Mouse (Mus musculus): ENCODE data around the gene Apobec4. TPM values are rescaled to one million over a fixed set of nuclear protein-coding genes. Genes with fewer than 3 reads are reported as not detected.

The Apobec4 gene
- polyA plus RNA-seq, 1 experiment = not detected

DNA sequence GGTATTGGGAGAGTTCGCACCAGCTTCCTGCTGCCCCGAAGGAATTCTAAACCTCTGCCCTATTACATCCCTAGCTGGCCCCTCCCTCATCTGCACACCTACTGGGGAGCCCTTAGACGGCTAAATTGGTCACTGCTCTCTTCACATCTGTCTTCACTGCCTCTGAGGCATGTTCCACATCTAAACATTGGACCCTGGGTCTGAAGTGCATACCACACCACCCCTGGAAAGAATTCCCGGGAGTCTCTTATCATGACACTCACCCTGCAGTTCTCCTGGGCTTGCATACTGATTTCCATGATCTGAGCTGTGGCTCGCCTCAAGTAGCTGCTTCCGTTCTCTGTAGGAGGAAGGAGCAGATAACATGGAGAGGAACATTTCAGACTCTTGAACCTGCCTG, 40.5 kb downstream of the Apobec4 start:
- Histone ChIP-seq H3ac (ENCODE audit: control insufficient read depth, insufficient read length, low read depth) (no peak overlapping the region), H3K79me2 (ENCODE audit: control insufficient read depth, insufficient read depth) (no peaks in the 10 kb centered on the region), H3K79me3 (ENCODE audit: low read depth) (no peaks in the 10 kb centered on the region), H3K27me3 (ENCODE audit: control insufficient read depth, insufficient read depth, insufficient read length) (no peaks in the 10 kb centered on the region), H3K4me3 (ENCODE audit: insufficient read depth, poor library complexity, severe bottlenecking) (no peak overlapping the region), H3K36me3 (ENCODE audit: control insufficient read depth, insufficient read depth) (no peaks in the 10 kb centered on the region)
- TF ChIP-seq MAX (IDR thresholded peaks at IDR 0.05) (no peak), FOSL1 (IDR thresholded peaks at IDR 0.05; ENCODE audit: insufficient read depth, low read length, poor library complexity, severe bottlenecking) (no peak), CEBPB (IDR thresholded peaks at IDR 0.05; ENCODE audit: low read depth) (no peak)

DNA sequence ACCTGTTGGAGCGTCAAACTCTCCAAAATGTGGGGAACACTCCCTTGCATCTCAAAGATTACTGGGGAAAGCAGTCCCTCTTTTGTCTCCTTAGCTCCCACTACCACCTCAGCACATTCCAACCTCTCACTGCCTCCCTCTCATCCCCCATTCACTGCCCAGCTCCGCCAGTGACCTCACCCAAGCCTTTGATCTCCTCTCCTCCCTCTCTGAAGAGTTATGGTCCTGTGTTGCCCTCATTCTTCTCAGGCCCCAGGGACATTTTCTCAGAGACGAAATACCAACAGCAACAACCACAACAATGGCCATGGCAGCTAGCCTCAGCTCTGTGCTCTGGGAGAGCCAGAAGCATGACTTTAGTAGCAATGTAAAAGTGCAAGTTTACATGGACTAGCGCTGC, 40.9 kb downstream of the Apobec4 start:
- H3K4me3 ChIP-seq (ENCODE audit: insufficient read depth, poor library complexity, severe bottlenecking) = no peak overlapping the region
- H3K79me2 ChIP-seq (ENCODE audit: control insufficient read depth, insufficient read depth) = no peaks in the 10 kb centered on the region
- H3K27me3 ChIP-seq (ENCODE audit: control insufficient read depth, insufficient read depth, insufficient read length) = no peaks in the 10 kb centered on the region
- no peaks in the 10 kb centered on the region for H3K36me3 ChIP-seq (ENCODE audit: control insufficient read depth, insufficient read depth)
- H3ac ChIP-seq (ENCODE audit: control insufficient read depth, insufficient read length, low read depth) = no peak overlapping the region
- TF ChIP-seq USF1 (IDR thresholded peaks at IDR 0.05; ENCODE audit: low read depth) (no peak), CEBPB (IDR thresholded peaks at IDR 0.05; ENCODE audit: low read depth) (no peak), FOSL1 (IDR thresholded peaks at IDR 0.05; ENCODE audit: insufficient read depth, low read length, poor library complexity, severe bottlenecking) (no peak)
- H3K79me3 ChIP-seq (ENCODE audit: low read depth) = no peaks in the 10 kb centered on the region

DNA sequence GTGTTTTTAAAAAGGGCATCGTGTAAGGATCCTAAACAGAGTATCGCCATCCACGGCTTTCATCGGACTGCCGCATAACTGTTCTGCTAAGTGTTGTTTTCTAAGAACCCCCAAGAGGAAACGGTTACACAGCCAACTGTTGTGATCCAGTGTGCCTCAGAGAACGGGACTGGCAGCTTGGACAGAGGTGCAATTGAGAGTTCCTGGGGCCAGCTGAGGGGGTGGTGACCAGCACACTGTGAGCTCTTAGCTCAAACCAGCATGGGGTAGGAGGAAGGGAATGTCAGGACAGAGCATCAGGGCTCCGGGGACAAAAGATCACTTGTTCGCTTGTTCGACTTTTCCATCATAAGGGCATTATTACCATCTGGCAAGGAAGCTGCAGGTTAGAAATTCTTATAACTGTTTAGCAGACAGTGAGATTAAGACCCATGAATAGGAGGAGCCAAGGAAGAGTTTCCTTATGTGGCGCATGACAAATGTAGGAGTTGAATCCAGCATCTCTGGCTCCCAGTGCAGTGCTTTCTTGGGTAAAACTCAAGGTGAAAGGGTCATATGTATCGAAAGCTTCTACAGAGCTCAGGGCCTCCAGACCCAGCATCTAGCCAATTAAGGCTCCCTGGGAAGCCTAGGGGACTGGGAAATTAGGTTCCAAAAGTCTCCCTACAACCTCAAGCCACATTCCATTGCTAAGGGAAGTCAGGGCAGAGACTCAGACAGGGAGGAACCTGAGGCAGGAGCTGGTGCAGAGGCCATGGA, 42.6 kb downstream of the Apobec4 start:
- no peaks in the 10 kb centered on the region for H3K36me3 ChIP-seq (ENCODE audit: control insufficient read depth, insufficient read depth)
- TF ChIP-seq FOSL1 (IDR thresholded peaks at IDR 0.05; ENCODE audit: insufficient read depth, low read length, poor library complexity, severe bottlenecking) (no peak), CEBPB (IDR thresholded peaks at IDR 0.05; ENCODE audit: low read depth) (no peak), MYOG (IDR thresholded peaks at IDR 0.05; ENCODE audit: control insufficient read depth, extremely low read depth, insufficient read length) (no peak), USF1 (IDR thresholded peaks at IDR 0.05; ENCODE audit: low read depth) (no peak), MYOD1 (IDR thresholded peaks at IDR 0.05; ENCODE audit: control insufficient read depth, insufficient read length, low read depth) (no peak), CTCF (IDR thresholded peaks at IDR 0.05; ENCODE audit: control insufficient read depth, insufficient read depth, insufficient read length) (no peak), MAX (IDR thresholded peaks at IDR 0.05) (no peak)
- no peaks in the 10 kb centered on the region for H3K79me3 ChIP-seq (ENCODE audit: low read depth)
- no peaks in the 10 kb centered on the region for H3K79me2 ChIP-seq (ENCODE audit: control insufficient read depth, insufficient read depth)
- H3ac ChIP-seq (ENCODE audit: control insufficient read depth, insufficient read length, low read depth) = no peak overlapping the region
- H3K4me3 ChIP-seq (ENCODE audit: insufficient read depth, poor library complexity, severe bottlenecking) = no peak overlapping the region
- no peaks in the 10 kb centered on the region for H3K27me3 ChIP-seq (ENCODE audit: control insufficient read depth, insufficient read depth, insufficient read length)

DNA sequence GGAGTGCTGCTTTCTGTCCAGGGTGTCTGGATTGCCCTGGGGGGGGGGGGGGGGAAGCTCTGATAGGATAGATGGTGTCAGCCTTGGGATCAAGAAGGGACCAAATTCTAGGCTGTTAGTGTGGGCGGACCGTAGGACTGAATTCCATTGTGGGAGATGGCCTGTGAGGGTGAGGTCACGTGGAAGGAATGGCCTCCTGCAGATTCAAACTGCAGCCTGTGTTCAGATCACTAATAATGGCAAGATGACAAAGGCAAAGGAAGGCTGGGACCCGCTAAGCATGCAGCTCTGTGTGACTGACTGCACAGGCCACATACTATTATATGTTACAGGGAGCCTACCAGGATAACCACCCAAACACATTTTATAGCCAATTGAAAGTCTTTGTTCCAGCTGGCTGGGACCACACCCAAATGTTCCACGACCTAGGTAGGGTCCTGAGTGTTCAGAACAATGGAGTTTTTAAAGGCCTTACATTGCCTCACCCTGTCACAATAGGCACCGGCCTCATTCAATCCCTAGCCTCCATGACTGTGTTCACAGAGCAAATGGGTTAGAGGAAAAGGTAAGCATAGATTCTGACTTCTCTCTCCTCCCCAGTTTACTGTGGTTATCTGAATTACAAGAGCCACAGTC, 43.3 kb downstream of the Apobec4 start:
- Histone ChIP-seq H3K36me3 (ENCODE audit: control insufficient read depth, insufficient read depth) (no peaks in the 10 kb centered on the region), H3K4me3 (ENCODE audit: insufficient read depth, poor library complexity, severe bottlenecking) (no peak overlapping the region), H3ac (ENCODE audit: control insufficient read depth, insufficient read length, low read depth) (no peak overlapping the region), H3K27me3 (ENCODE audit: control insufficient read depth, insufficient read depth, insufficient read length) (no peaks in the 10 kb centered on the region), H3K79me2 (ENCODE audit: control insufficient read depth, insufficient read depth) (no peaks in the 10 kb centered on the region), H3K79me3 (ENCODE audit: low read depth) (no peaks in the 10 kb centered on the region)
- TF ChIP-seq MYOG (IDR thresholded peaks at IDR 0.05; ENCODE audit: control insufficient read depth, extremely low read depth, insufficient read length) = no peak
- no peak for TF ChIP-seq MAX (IDR thresholded peaks at IDR 0.05)
- TF ChIP-seq CEBPB (IDR thresholded peaks at IDR 0.05; ENCODE audit: low read depth) = no peak
- no peak for TF ChIP-seq MYOD1 (IDR thresholded peaks at IDR 0.05; ENCODE audit: control insufficient read depth, insufficient read length, low read depth)
- no peak for TF ChIP-seq USF1 (IDR thresholded peaks at IDR 0.05; ENCODE audit: low read depth)
- TF ChIP-seq FOSL1 (IDR thresholded peaks at IDR 0.05; ENCODE audit: insufficient read depth, low read length, poor library complexity, severe bottlenecking) = no peak
- TF ChIP-seq CTCF (IDR thresholded peaks at IDR 0.05; ENCODE audit: control insufficient read depth, insufficient read depth, insufficient read length) = no peak

DNA sequence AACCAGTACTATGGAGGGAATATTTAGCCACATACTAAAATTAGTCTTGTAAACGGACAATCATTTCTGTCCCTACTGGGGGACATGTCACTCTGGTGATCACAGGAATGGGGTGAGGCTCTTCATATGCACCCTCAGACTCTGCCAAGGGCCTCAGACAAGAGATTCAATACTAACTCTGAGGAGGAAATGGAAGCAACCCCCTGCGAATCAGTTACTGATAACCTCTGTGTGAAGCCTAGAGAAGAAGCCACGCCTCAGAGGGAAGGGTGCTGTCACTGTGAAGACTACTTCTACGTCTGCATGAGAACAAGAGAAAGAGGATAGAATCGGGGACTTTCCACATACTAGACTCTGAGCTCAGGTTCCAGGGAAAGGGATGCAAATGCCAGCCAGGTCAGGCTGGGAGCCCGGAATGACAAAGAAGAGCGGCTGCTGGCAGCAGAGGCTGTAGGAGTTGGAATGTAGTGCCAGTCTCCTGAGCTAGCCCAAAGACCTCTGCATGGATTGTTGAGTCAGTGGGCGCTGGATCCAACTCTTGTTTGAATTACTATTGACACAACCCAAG, 45.4 kb downstream of the Apobec4 start:
- Histone ChIP-seq H3ac (ENCODE audit: control insufficient read depth, insufficient read length, low read depth) (no peak overlapping the region), H3K79me2 (ENCODE audit: control insufficient read depth, insufficient read depth) (no peaks in the 10 kb centered on the region), H3K79me3 (ENCODE audit: low read depth) (no peaks in the 10 kb centered on the region), H3K36me3 (ENCODE audit: control insufficient read depth, insufficient read depth) (no peaks in the 10 kb centered on the region), H3K27me3 (ENCODE audit: control insufficient read depth, insufficient read depth, insufficient read length) (no peaks in the 10 kb centered on the region), H3K4me3 (ENCODE audit: insufficient read depth, poor library complexity, severe bottlenecking) (no peak overlapping the region)
- TF ChIP-seq MAX (IDR thresholded peaks at IDR 0.05) (no peak), MYOD1 (IDR thresholded peaks at IDR 0.05; ENCODE audit: control insufficient read depth, insufficient read length, low read depth) (no peak), CEBPB (IDR thresholded peaks at IDR 0.05; ENCODE audit: low read depth) (no peak), USF1 (IDR thresholded peaks at IDR 0.05; ENCODE audit: low read depth) (no peak), FOSL1 (IDR thresholded peaks at IDR 0.05; ENCODE audit: insufficient read depth, low read length, poor library complexity, severe bottlenecking) (no peak), MYOG (IDR thresholded peaks at IDR 0.05; ENCODE audit: control insufficient read depth, extremely low read depth, insufficient read length) (no peak), CTCF (IDR thresholded peaks at IDR 0.05; ENCODE audit: control insufficient read depth, insufficient read depth, insufficient read length) (no peak)

Data from C2C12 (cell line).